Mouse (Mus musculus): Measurements from ENCODE around the gene Zscan26.

DNA sequence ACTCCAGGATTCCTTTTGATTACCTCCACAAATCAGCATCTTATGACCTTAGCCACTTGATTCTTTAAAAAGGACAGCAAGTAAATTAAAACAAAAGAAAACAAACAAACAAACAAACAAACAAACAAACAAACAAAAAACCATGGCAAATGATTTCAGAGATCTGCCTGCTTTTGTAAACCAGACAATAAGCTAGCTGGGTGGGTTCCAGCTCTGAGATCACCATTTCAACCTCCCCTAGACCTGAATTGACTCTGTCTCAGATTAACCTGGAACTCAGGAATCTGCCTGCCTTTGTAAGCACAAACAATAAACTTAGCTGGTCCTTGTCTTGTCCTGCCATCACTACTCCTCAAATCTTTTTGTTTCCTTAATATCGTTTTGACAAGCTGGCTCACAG lies 33.4 kb upstream of the Zscan26 start:
- TF ChIP-seq CTCF (conservative IDR thresholded peaks at IDR 0.05; ENCODE audit: low read length) (no peak), NANOG (IDR thresholded peaks at IDR 0.05; ENCODE audit: borderline replicate concordance, low read length) (no peak)

All from E14TG2a.4 (cell line).